Mouse (Mus musculus): ENCODE measurements around the gene Grap. TPM values are rescaled to one million over a fixed set of nuclear protein-coding genes. Genes with fewer than 3 reads are reported as not detected.

Gene Grap
- polyA plus RNA-seq, 1 experiment = 11.8 TPM

DNA sequence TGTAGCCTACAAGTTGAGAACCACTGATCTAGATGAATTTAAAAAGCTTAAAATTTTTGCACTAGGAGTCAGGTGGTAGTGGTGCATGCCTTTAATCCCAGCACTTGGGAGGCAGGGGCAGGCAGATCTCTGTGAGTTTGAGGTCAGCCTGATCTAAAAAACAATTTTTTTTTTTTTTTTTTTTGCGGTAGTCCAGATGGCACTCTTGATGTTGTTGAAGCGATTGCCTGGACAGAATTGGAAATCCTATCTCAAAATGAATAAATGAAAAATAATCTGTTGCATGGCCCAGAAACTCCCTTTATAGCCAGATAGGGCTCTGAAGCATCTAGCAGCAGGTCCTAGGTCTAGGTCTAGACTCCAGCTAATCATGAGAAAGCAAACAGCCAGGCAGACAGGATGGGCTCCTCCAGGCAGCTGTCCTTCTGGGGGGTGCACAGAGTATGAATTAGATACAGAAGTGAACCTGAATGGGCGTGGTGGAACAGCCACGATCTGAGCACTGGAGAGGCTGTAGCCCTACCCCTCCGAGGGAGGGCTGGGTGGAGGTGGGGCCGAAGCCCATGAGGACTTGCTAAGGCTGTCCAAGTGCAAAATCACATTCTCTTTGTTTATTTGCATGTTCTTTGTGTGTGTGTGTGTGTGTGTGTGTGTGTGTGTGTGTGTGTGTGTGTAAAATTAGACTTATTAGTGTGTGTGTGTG lies 3.2 kb downstream of the Grap start:
- WGBS = 66% methylated on average over 6 of the region's 6 CpGs
- Histone ChIP-seq H3K27ac (ENCODE audit: control insufficient read depth, insufficient read depth, low read depth, low read length, poor library complexity) (no peak overlapping the region), H3K4me1 (ENCODE audit: control insufficient read depth, insufficient read depth, low read length) (peaks cover 3% of the 10 kb centered on the region; the same call in 1 of the 2 replicates)

DNA sequence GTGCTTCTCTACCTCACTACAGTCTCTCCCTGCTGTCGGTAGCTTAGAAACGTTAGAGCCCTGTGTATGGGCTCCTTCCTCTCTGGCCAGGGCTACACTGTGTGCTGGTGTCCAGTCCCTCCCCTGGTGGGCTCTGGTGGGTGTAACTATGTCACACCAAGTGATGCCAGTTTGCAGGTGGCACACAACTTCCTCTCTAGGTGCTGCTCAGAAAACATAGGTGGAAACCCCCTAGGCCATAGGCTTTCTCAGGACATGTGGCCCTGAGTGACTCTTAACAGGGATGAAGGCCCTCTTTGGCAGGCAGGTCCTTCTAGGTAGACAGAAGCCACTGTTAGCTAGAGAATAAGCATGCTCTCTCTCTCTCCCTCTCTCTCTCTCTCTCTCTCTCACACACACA lies 4.4 kb downstream of the Grap start:
- Histone ChIP-seq H3K27ac (ENCODE audit: control insufficient read depth, insufficient read depth, low read depth, low read length, poor library complexity) (no peak overlapping the region), H3K4me3 (replicated peaks; ENCODE audit: control insufficient read depth, low read depth, low read length) (no peak overlapping the region), H3K4me1 (ENCODE audit: control insufficient read depth, insufficient read depth, low read length) (peaks cover 3% of the 10 kb centered on the region; the same call in 1 of the 2 replicates)
- 66% methylated on average over 2 of the region's 2 CpGs for WGBS
- TF ChIP-seq CTCF (IDR thresholded peaks at IDR 0.05; ENCODE audit: control insufficient read depth, insufficient read depth, low read length) = no peak
- no peak for TF ChIP-seq POLR2A (IDR thresholded peaks at IDR 0.05; ENCODE audit: borderline replicate concordance, control insufficient read depth, low read depth, low read length)

More for the DNA sequence above, 3.2 kb downstream of the Grap start:
- TF ChIP-seq POLR2A (IDR thresholded peaks at IDR 0.05; ENCODE audit: borderline replicate concordance, control insufficient read depth, low read depth, low read length) (no peak), CTCF (IDR thresholded peaks at IDR 0.05; ENCODE audit: control insufficient read depth, insufficient read depth, low read length) (no peak)
- no peak overlapping the region for H3K4me3 ChIP-seq (replicated peaks; ENCODE audit: control insufficient read depth, low read depth, low read length)

DNA sequence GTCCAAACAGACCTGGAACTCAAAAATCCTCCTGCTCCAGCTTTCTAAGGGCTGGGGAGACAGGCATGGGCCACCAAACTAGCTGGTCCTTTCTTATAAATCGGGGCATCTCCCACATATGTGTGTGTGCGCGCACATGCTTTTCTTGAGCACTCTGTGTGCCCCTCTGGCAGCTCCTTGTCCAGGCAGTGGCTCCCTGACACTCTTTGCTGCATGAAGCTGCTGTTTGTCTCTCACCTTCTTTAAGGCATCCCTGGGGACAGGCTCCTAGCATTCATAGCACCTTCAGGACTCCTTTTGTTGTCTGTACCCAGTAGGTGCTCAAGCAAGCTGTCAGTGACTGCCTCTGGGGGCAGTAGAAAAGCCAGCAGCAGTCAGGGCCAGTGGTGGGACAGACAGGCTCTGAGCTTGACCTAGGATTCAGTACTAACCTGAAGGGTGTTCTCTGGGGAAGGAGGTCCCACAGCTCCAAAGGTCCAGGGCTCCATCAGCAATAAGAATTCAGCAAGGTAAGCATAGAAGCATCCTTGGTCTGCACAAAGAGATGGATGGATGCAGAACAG lies 5.4 kb downstream of the Grap start:
- no peak overlapping the region for H3K4me3 ChIP-seq (replicated peaks; ENCODE audit: control insufficient read depth, low read depth, low read length)
- no peak overlapping the region for H3K27ac ChIP-seq (ENCODE audit: control insufficient read depth, insufficient read depth, low read depth, low read length, poor library complexity)
- 89% methylated on average over 3 of the region's 3 CpGs for WGBS
- no peak for TF ChIP-seq POLR2A (IDR thresholded peaks at IDR 0.05; ENCODE audit: borderline replicate concordance, control insufficient read depth, low read depth, low read length)
- no peak for TF ChIP-seq CTCF (IDR thresholded peaks at IDR 0.05; ENCODE audit: control insufficient read depth, insufficient read depth, low read length)
- peaks cover 3% of the 10 kb centered on the region; the same call in 1 of the 2 replicates for H3K4me1 ChIP-seq (ENCODE audit: control insufficient read depth, insufficient read depth, low read length)

DNA sequence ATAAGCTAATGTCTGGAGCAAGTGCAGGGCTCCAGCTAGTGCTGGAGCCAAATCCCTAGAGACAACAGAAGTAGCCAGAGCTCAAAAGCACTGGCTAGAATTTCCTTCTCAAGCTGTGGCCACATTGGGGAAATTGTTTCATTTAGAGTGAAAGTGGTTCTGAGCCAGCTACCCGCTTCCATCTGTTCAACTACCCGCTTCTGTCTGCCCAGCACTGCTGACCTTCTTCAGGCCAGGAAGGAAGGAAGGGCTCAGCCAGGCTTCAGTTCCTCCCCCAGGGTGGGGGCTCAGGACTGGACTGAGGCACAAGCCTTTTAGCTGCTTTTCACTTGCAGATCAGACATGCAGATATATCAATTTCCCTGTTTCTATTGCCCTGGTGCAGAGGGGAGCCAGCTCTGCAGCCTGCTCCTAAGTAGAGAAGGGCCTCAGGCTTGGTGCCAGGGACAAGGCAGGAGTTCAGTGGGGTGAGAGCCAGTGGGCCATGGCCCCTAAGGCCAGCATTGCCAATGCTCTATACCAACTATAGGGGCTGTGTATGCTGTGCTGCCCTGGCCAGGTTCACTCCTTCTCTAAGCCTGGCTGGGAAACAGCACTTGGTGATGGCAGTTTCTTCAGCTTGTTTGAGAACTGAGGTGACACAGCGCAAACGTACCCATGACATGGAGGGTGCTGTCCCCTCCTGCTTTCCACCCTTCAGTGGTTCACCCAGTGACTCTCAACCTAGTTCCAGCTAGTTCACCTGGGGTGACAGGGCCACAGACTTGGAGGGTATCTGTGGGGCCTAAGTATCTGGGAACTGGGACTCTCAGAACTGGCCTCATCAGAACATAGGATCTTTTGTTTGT lies 6.2 kb downstream of the Grap start:
- Histone ChIP-seq H3K4me3 (replicated peaks; ENCODE audit: control insufficient read depth, low read depth, low read length) (no peak overlapping the region), H3K27ac (ENCODE audit: control insufficient read depth, insufficient read depth, low read depth, low read length, poor library complexity) (peak overlapping the region; percentile 8), H3K4me1 (ENCODE audit: control insufficient read depth, insufficient read depth, low read length) (peaks cover 2% of the 10 kb centered on the region; the same call in 1 of the 2 replicates)
- WGBS = 49% methylated on average over 4 of the region's 4 CpGs
- TF ChIP-seq POLR2A (IDR thresholded peaks at IDR 0.05; ENCODE audit: borderline replicate concordance, control insufficient read depth, low read depth, low read length) (no peak), CTCF (IDR thresholded peaks at IDR 0.05; ENCODE audit: control insufficient read depth, insufficient read depth, low read length) (no peak)

DNA sequence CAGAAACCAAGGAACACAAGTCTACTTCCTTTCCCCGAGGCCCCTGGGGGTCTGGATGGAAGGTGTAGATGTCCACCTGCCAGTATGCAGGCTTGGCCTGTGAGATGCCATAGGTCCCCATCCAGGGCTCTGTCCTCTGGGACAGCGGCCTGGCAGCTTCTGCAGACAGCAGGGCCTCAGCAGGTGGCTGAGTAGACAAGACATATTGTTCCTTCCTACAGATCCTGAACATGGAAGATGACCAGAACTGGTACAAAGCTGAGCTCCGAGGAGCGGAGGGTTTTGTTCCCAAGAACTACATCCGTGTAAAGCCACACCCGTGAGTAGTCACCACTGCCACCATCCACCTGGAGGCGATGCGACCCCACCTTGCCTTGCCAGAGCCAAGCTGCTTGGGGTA lies 6.9 kb downstream of the Grap start:
- no peak overlapping the region for H3K4me3 ChIP-seq (replicated peaks; ENCODE audit: control insufficient read depth, low read depth, low read length)
- H3K27ac ChIP-seq (ENCODE audit: control insufficient read depth, insufficient read depth, low read depth, low read length, poor library complexity) = no peak overlapping the region; the same call in 1 of the 2 replicates
- no peak for TF ChIP-seq POLR2A (IDR thresholded peaks at IDR 0.05; ENCODE audit: borderline replicate concordance, control insufficient read depth, low read depth, low read length)

DNA sequence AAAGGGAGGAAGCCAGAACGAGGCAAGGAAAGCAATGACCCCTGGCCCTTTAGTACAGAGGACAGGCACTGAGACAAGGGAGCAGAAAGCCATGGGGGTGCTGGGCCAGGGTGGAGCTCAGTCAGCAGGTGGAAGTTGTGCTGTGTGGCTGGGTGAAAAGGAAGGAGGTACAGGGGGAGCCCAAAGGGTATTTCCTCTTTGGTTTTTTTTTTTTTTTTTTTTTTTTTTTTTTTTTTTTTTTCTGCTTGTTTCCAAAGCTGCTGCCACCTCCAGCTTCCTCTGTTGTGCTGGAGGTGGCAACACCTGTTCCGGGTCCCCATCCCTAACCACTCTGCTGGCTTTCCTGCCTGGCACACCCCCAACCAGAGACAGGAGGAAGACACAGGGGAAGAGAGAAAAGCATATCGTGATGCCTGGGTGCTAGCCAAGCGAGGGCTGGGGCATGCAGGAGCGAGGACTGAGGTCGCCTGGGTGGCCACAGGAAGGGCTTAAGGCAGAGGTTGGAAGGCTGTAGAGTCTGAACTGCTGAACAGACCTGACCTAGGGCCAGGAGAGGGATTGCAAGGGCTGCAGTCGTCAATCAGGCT lies 7.8 kb downstream of the Grap start:
- Histone ChIP-seq H3K27ac (ENCODE audit: control insufficient read depth, insufficient read depth, low read depth, low read length, poor library complexity) (peak overlapping the region; percentile 47), H3K4me3 (replicated peaks; ENCODE audit: control insufficient read depth, low read depth, low read length) (no peak overlapping the region), H3K4me1 (ENCODE audit: control insufficient read depth, insufficient read depth, low read length) (peaks cover 2% of the 10 kb centered on the region; the same call in 1 of the 2 replicates)
- no peak for TF ChIP-seq POLR2A (IDR thresholded peaks at IDR 0.05; ENCODE audit: borderline replicate concordance, control insufficient read depth, low read depth, low read length)
- TF ChIP-seq CTCF (IDR thresholded peaks at IDR 0.05; ENCODE audit: control insufficient read depth, insufficient read depth, low read length) = no peak
- 6% methylated on average over 7 of the region's 7 CpGs for WGBS

More for the DNA sequence above, 6.9 kb downstream of the Grap start:
- 86% methylated on average over 8 of the region's 8 CpGs for WGBS
- H3K4me1 ChIP-seq (ENCODE audit: control insufficient read depth, insufficient read depth, low read length) = peaks cover 2% of the 10 kb centered on the region; the same call in 1 of the 2 replicates

DNA sequence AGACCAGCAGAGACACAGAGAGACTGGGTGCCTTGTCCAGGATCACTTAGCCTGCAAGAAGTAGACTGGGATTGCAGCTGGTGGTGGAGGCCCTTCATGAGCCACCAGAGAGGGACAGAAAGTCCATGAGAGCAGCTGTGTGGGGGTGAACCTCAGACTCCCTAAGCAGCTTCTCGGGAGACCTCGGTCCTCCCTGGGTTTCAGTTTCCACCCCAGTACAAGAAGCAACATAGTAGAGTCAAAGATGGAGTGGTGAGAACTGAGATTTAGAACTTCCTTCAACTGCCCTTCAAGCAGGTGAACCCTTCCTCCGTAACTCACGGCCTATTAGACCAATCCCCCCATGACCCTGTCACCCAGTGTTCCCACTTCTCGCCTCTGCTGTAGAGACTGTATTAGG lies 9.1 kb downstream of the Grap start:
- 81% methylated on average over 5 of the region's 5 CpGs for WGBS
- TF ChIP-seq CTCF (IDR thresholded peaks at IDR 0.05; ENCODE audit: control insufficient read depth, insufficient read depth, low read length) = no peak
- TF ChIP-seq POLR2A (IDR thresholded peaks at IDR 0.05; ENCODE audit: borderline replicate concordance, control insufficient read depth, low read depth, low read length) = no peak
- H3K4me1 ChIP-seq (ENCODE audit: control insufficient read depth, insufficient read depth, low read length) = peaks cover 2% of the 10 kb centered on the region; the same call in 1 of the 2 replicates
- no peak overlapping the region for H3K27ac ChIP-seq (ENCODE audit: control insufficient read depth, insufficient read depth, low read depth, low read length, poor library complexity)
- H3K4me3 ChIP-seq (replicated peaks; ENCODE audit: control insufficient read depth, low read depth, low read length) = no peak overlapping the region

DNA sequence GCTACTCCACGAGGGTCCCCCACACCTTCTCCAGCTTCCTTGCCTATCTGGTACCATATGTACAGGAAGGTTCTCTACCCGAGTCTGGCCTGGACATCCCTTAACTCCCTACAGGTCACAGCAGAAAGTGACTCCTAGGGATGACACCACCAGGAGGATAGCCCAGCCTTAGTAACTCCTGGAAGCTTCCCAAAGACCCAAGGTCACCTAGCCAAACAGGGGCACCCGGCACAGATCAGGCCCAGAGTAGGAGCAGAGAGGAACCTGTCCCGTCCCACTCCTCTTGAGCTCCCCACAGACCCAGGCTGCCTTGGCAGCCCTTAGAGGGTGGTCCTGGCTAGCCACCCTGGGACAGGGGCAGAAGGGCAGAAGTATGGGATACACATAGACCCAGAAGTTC lies 12.3 kb downstream of the Grap start:
- Histone ChIP-seq H3K4me3 (replicated peaks; ENCODE audit: control insufficient read depth, low read depth, low read length) (no peak overlapping the region), H3K27ac (ENCODE audit: control insufficient read depth, insufficient read depth, low read depth, low read length, poor library complexity) (no peak overlapping the region), H3K4me1 (ENCODE audit: control insufficient read depth, insufficient read depth, low read length) (no peaks in the 10 kb centered on the region; the same call in 1 of the 2 replicates)
- TF ChIP-seq POLR2A (IDR thresholded peaks at IDR 0.05; ENCODE audit: borderline replicate concordance, control insufficient read depth, low read depth, low read length) = no peak
- no peak for TF ChIP-seq CTCF (IDR thresholded peaks at IDR 0.05; ENCODE audit: control insufficient read depth, insufficient read depth, low read length)
- 81% methylated on average over 4 of the region's 4 CpGs for WGBS

All from bone marrow, adult 2 months (tissue).